Mouse (Mus musculus) CD4-positive naive resting alpha-beta T cell, adult 76 days (primary cell): ENCODE data around the gene Zfp970. TPM values are rescaled to one million over a fixed set of nuclear protein-coding genes. Genes with fewer than 3 reads are reported as not detected.

ENCODE experiments used
- total RNA-seq: library from RNA; stranded (reverse); gene quantifications from one replicate; pipeline ENCODE4 v1.2.4, GENCODE M21; 2023

Zfp970 gene
- total RNA-seq = 8.7 TPM

DNA sequence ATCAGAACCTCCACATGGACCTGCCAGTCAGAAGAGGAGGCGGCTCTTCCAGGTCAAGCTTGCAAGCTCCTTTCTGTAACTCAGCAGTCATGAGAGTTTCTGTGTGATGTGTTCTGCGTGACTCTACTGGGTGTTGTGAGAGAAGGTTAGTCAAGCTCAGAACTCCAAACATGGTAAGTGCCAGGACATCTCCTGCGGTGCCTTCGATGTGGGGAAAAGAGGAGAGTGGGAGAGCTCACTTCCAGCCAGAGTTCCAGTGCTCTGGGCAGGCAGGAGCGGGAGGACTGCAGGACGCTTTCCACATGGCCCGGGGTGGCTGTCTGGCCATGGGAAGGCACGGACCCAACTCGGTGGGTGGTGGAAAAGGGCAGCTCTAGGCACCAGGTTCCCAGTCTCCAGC is at the start of gene Zfp970:
Gene Zfp970, plus strand, starts transcription at position 58 of the 400 bp plus-strand sequence.

GRCm38 (mm10) chr2:177498067-177498466 is 33.5 kb downstream of the Zfp970 start, which contains the start of gene Gm14403:
Gene Gm14403 (plus strand): TSS chr2:177498215.

Other genes with a start within 250 kb of the Zfp970 start
- gene Gm14409, start 197.7 kb upstream of the Zfp970 start, total RNA-seq = not detected
- not detected for gene Gm14412, start 140.4 kb upstream of the Zfp970 start, total RNA-seq
- gene Gm14418, start 66.4 kb upstream of the Zfp970 start, total RNA-seq = 2.8 TPM
- gene Gm14403, start 33.5 kb downstream of the Zfp970 start, total RNA-seq = 3.0 TPM
- gene Gm14406, start 113.5 kb downstream of the Zfp970 start, total RNA-seq = not detected